Mouse (Mus musculus) lung, adult 2 months (tissue): ENCODE results near the gene Opn5. TPM values are rescaled to one million over a fixed set of nuclear protein-coding genes. Genes with fewer than 3 reads are reported as not detected.

ENCODE experiments used
- DNase-seq: peaks from one replicate; pipeline ENCODE4 v3.0.0; 2022
- H3K4me1 ChIP-seq: fragments of 200-500 bp; 2 replicates; pipeline ENCODE4 v1.6.1; 2011; ENCODE audit warnings: low read length; ENCODE audit not compliant: control insufficient read depth, insufficient read depth
- H3K4me3 ChIP-seq: fragments of 200-500 bp; replicated peaks from 2 replicates; pipeline ENCODE3; 2011; ENCODE audit warnings: low read depth, mild to moderate bottlenecking, control low read depth, low read length; ENCODE audit errors: extremely low read depth
- CTCF ChIP-seq: fragments of 200-500 bp; IDR thresholded peaks from 2 replicates; pipeline ENCODE4 v1.5.1; 2011; ENCODE audit warnings: mild to moderate bottlenecking, low read length, control low read depth; ENCODE audit not compliant: insufficient read depth
- POLR2A ChIP-seq: fragments of 200-500 bp; IDR thresholded peaks from 2 replicates; pipeline ENCODE4 v1.6.1; 2011; ENCODE audit warnings: low read depth, mild to moderate bottlenecking, control low read depth, low read length, borderline replicate concordance; ENCODE audit errors: extremely low read depth
- WGBS: fragments of 180-500 bp; shearing (Covaris S2); methylation state at CpG from one replicate; pipeline ENCODE4 v1.1.7; 2018; 5-methylcytosine and 5-hydroxymethylcytosine counted together
- polyA plus RNA-seq: library from polyadenylated mRNA; depleted of rRNA; stranded (reverse); fragments of >200 nt; gene quantifications from 2 replicates; pipeline ENCODE4 v1.2.3, GENCODE M21; 2012; rRNA removed

Opn5 gene
- polyA plus RNA-seq, 1 experiment: not detected

DNA sequence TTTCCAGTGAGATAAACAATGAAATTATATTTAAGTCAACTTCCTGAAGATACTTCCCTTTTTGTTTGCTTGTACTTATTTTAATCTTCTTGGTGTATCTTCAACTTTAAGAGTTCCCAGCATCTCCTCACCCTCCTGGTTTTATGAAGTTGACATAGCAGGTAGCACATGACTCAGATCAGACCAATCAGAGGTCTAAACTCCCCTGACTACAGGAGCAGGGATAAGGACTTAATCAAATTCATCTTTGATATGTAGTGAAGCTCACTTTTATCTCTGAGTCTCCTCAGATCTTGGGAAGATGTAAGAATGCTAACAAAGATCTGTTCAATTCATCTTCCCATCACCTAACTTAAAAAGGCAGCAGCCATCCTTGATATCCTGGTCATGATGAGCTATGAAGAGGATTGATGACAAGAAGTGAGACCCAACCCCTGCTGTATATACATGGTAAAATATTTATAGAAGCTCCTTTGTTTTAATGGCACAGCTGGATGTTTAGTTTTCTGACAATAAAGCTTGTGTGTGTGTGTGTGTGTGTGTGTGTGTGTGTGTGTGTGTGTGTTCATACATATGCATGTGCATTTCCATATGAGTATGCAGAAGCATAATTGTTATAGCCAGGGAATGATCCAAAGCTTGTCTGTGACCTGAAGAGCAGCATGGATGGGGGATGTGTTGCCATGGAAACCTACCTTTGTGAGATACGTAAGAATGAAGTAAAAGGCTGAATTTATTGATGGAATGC lies 28.7 kb downstream of the Opn5 start:
- H3K4me1 ChIP-seq: peaks cover 4% of the 10 kb centered on the region; the same call in 1 of the 2 replicates
- TF ChIP-seq POLR2A: no peak
- no peak for TF ChIP-seq CTCF
- no peak overlapping the region for H3K4me3 ChIP-seq
- DNase-seq: no peak
- WGBS: 57% methylated on average over 1 of the region's 1 CpGs

DNA sequence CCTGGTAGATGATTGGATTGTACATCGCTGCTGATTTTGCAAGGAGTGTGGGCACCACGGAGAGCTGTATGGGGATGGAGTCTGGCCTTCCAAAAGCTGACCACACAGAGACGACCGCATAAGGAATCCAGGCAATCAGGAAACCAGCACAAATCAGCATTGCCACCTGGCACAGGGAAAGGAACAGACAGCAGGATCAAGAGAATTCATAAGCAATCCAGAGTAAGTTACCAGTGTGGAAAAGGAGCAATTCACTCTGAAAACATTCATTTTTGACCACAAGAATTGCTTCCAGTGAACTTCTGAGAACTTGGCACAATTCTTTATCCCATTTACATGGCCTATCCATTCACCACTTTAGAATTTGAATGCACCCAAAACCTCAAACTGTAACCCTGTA lies 30.6 kb downstream of the Opn5 start:
- TF ChIP-seq POLR2A (no peak), CTCF (no peak)
- no peak overlapping the region for H3K4me3 ChIP-seq
- WGBS: 77% methylated on average over 4 of the region's 4 CpGs
- peaks cover 6% of the 10 kb centered on the region; the same call in 1 of the 2 replicates for H3K4me1 ChIP-seq
- DNase-seq: no peak

DNA sequence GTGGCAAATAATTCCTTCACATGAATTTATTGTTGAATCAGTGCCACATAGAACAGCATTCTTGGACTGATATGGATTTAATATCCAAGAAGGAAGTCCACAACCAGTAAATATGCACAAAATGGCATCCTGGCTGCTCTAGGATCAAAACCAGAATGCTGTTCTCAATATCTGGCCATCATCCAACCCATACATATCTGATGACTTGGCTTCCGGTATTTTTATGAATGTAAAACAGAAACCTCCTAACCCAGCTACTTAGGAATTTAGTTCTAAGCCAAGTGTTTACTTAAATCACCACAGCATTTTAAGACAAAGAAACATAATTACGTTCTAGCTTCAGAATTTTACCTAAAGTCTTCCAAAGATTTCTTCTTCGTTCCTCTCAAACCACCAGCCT lies 31.0 kb downstream of the Opn5 start:
- 50% methylated on average over 3 of the region's 3 CpGs for WGBS
- Histone ChIP-seq H3K4me3 (no peak overlapping the region), H3K4me1 (peaks cover 6% of the 10 kb centered on the region; the same call in 1 of the 2 replicates)
- TF ChIP-seq CTCF: no peak
- TF ChIP-seq POLR2A: no peak
- DNase-seq: no peak

- no peak for DNase-seq
- TF ChIP-seq POLR2A (no peak), CTCF (no peak)
- WGBS: 32% methylated on average over 6 of the region's 6 CpGs
- peaks cover 6% of the 10 kb centered on the region; the same call in 1 of the 2 replicates for H3K4me1 ChIP-seq
- no peak overlapping the region for H3K4me3 ChIP-seq
Measured at GRCm38 (mm10) chr17:42576671-42577168, 34.5 kb downstream of the Opn5 start.

DNA sequence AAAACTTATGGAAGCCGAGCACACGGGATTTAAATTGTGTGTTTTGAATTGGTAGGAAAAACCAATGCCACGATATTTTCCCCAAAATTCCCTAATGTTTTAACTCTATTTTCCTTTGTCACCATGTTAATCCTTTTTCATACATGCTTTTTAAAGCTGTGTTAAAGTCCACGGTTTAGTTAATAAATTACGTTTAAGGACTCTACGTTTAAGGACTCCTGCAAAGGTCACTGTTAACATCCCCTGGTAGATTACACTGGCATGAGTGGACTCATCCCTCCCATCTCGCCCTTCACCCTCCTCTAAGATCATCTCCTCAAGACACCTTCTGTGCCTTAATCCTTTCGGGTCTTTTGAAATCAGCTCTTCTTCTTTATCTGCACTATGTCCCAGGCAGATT lies 37.4 kb downstream of the Opn5 start:
- Histone ChIP-seq H3K4me3 (no peak overlapping the region), H3K4me1 (peaks cover 6% of the 10 kb centered on the region; the same call in 1 of the 2 replicates)
- TF ChIP-seq CTCF: no peak
- no peak for TF ChIP-seq POLR2A
- WGBS: 81% methylated on average over 8 of the region's 8 CpGs
- DNase-seq: no peak

GRCm38 (mm10) chr17:42549578-42549977 lies 61.6 kb downstream of the Opn5 start:
- H3K4me1 ChIP-seq: no peaks in the 10 kb centered on the region
- TF ChIP-seq POLR2A (no peak), CTCF (no peak)
- H3K4me3 ChIP-seq: no peak overlapping the region
- DNase-seq: no peak
- 84% methylated on average over 2 of the region's 2 CpGs for WGBS

GRCm38 (mm10) chr17:42530147-42530546 lies 81.0 kb downstream of the Opn5 start:
- Histone ChIP-seq H3K4me1 (no peaks in the 10 kb centered on the region), H3K4me3 (no peak overlapping the region)
- no peak for DNase-seq
- TF ChIP-seq CTCF (no peak), POLR2A (no peak)
- 63% methylated on average over 5 of the region's 5 CpGs for WGBS

- WGBS: 64% methylated on average over 9 of the region's 9 CpGs
- Histone ChIP-seq H3K4me3 (no peak overlapping the region), H3K4me1 (no peaks in the 10 kb centered on the region)
- DNase-seq: no peak
- TF ChIP-seq CTCF: no peak
- TF ChIP-seq POLR2A: no peak
Measured at GRCm38 (mm10) chr17:42509356-42510262, 101.6 kb downstream of the Opn5 start.

Other genes starting within 250 kb of the Opn5 start
- 0.09 and 1.0 TPM in 2 replicates for gene Adgrf4, start 80.9 kb upstream of the Opn5 start, polyA plus RNA-seq
- gene Adgrf2, start 130.8 kb upstream of the Opn5 start, polyA plus RNA-seq: 0.22 and 1.4 TPM in 2 replicates